Mouse (Mus musculus) cerebellum, postnatal 4 days (tissue): ENCODE results near the gene Phactr2.
A peak's percentile ranks its signal among the peaks of the same experiment; 100 is the strongest.
"Not testable (repeated sequence)": the region's sequence is repeated elsewhere in the genome, so short reads cannot be mapped to it uniquely, and the experiment has no call there.

ENCODE experiments used
- DNase-seq, 2 experiments: peaks; one replicate each; pipeline ENCODE4 v3.0.0; 2022; ENCODE audit warnings: low spot score in 2 of 2, mixed read lengths in 1 of 2

Phactr2 gene

DNA sequence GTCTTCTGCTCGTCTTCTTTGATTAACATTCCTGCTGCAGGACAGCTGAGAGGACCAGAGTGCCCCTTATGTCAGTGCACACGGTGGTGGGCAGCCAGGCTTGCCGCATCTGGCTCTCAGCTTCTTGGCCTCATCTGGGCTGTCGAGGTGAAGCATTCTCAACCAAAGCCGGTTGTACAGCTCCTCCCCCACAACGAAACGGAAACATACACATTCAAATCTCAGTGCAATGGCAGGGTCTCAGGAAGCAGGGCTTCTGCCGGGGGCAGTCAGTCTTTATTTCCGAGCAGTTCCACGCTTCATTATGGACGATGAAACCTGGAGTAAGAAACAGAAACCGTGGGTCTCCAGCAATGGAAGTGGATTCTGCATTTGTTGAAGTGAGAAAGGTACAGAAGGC lies 260.3 kb downstream of the Phactr2 start:
- no peak for DNase-seq

DNA sequence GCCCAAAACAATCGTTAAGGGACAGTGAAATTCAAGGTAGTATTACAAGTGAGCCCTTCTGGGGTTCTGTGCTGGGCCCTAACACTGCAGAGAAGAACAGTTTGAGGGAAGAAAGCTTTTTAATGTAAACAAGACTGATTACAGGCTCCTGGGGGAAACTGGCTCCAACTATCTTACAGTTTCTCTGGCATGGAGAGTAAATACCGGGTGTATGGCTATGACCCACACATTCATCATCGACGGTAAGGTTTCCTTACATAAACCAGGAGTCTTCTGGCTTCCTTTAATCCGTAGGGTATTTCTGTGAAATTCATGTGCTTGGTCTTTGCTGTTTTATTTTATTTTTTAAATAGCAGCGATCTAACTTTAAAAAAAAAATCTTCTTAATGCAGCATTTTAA lies 261.4 kb downstream of the Phactr2 start:
- no peak for DNase-seq

DNA sequence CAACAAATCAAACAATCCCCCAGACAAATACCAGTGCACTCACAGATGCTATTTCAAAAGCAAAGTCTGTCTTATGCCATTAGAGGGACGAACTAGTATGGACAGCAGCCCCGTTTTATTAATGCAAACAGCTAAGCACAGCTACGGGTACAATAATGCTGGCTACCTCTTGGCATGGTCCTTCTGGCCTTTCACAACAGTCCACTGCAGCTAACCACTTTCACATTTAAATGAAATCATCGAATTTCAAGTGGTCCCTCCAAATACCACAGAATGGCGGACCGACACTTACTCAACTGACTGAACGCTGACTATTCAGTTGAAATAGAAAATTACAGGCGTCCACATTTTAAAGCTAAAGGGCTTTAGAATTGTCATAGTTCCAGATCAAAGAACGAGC lies 261.9 kb downstream of the Phactr2 start:
- DNase-seq, result no peak

DNA sequence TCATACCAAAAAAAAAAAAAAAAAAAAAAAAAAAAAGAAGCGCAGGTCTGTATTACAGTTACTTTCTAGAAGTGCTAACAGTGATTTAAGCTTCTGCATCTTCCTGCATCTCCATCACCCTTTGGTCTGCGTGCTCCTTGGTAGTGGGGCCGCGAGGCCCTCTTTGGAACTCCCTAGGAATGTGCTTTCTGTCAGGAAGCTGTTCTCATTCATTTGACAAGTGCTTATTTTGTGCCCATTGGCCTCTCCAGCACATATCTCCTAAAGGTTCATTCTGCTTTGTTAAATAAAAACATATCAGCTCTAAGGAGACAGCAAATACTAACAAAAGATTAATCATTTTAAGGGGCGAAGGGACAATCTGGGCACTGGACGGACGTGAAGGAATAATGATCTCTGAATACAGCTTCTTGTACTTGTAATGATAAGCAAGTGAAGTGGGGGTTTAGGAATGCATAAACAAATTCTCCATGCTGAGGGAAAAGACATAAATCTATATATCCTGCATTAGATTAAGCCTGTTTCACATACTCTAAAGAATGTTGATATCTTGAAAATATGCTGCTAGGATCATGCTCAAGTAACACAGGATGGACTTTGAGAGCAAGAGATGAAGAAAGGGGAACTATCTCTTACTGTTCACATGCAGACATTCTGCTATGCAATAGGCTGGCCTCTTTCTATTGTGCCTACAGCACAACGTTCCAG lies 264.1 kb downstream of the Phactr2 start:
- no peak for DNase-seq

DNA sequence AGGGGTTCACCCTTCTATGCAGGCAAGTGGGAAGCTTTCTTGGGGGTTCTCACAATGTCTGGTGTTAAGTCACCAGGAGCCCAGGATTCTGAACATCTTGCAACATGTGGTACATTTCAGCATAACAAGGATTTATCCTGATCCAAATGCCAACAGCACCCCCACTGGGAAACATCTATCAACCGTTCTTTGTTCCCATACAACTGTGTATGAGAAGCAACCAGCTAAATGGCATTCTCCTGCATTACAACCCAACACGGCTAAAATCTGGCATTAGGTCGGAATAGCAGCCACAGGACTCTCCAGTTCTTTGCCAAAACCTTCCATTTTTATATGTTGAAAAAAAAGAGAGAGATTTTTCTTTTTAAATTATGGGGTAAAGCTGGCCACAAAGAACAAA lies 264.7 kb downstream of the Phactr2 start:
- DNase-seq, result no peak

DNA sequence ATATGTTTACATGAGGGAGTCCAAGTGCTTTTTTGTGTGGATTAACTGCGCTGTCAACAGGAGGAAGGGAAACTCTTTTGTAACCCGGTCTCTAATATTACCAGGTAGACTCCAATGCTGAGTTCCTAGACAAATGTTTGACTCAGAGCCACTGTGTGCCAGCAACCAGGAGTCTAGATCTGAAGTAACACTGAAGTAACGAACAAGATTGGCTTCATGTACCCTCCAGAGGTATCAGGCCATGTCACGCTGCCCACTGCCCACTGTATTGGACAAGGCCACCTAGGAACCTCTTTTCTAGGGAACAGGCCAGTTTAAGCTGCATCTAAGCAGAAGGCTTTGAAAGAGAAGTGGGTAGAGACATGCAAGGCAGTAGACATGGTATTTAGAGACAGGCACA lies 265.2 kb downstream of the Phactr2 start:
- no peak for DNase-seq

DNA sequence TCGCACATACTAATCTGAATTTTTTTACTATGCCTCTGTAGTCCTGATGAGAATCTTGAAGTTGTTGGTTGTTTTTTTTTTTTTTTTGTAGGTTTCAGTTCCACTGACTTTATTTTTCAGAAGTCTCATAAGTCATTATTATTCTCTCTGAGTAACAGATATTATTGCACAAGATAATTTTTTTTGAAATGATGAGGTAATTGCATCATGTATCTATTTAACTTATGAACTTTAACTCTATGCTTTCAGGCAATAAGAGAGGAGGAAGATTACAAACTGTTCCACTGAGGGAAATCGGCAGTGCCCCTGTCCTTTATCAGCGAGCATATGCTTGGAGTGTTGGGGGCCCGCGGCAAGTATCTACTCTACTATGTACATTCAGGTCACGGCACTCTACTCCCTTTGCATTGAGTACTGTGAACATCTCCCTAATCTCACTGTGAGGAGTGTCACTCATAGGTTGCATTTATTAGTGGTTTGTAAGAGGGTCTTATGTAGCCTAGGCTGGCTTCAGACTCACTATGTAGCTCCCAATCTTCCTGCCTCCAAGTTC lies 272.4 kb downstream of the Phactr2 start:
- DNase-seq, result no peak

DNA sequence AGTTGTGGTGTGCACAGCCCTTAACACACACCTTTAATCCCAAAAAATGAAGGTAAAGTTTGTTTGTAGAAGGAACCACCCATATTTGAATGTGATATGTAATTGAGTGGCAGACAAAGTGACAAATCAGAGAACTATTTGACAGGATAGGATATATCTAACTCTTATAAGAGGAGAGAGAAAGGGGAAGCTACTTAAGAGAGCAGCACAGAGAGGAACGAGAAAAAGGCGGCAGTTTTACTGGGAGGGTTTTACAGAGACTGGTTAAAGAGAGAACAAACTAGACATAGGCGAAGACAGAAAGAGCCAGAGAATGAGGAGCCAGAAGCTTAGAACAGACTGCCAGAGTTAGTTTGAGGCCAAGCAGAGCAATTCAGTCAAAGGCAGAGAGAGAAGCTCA lies 273.4 kb downstream of the Phactr2 start:
- DNase-seq, result no peak

DNA sequence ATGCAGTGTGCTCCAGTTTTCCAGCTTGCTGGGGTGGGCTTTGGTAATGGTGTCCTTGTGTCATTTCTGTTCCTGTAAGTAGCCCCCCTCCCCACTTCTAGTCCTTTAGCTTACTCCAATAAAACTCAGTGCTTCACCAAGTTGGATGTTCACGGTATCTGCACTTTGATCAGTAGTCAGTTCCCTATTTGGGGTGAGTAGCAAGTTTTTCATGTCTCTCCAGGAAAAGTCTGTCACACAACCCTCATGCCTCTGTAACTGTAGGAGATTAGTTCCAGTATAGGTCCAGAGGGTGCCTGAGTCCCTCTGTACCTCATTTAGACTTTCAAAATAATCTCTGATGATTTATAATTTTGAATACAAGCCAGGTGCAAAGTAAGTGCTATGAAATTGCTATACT lies 275.0 kb downstream of the Phactr2 start:
- DNase-seq, result no peak

DNA sequence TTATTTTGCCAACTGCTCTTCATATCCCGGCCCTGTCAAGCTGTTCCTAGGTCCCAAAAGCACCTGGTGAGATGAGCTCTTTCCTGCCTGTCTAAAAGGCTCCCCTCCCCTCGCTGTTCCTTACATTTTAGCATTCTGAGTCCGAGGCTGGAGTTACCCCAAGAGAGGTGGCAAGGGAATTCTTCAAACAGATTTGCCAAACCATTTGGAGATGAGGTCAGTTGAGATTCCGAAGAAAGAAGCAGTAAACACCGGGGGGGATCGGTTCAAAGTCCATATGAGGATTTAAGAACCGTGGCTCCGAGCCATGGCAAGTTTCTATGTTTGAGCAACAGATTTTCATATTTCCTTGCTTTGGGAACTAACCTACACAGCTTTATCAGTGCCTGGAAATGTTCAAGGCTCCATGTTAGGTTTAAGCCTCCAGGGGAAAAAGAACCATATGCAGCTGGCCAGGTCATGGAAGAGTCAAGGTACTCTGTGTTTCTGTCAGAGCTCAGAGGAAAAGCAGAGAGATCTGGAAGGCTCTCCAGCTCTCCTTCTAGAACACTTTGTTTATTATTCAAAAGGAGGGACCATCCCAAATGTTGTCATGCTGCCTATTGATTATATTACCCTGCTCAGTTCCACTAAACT lies 277.2 kb downstream of the Phactr2 start:
- no peak for DNase-seq

DNA sequence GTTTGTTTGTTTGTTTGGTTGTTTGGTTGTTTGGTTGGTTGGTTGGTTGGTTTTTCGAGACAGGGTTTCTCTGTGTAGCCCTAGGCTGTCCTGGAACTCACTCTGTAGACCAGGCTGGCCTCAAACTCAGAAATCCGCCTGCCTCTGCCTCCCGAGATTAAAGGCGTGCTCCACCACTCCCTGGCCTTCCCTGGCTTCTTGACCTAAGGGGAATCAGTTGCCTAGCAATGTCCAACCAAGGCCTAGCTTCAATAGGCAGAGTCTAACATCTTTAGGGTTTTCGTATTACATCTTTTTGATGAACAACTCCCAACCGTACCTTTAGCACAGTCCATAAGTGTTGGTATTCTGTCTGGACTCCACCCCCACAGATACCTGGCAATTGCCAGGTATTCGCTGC lies 280.7 kb downstream of the Phactr2 start:
- not testable (repeated sequence) for DNase-seq

DNA sequence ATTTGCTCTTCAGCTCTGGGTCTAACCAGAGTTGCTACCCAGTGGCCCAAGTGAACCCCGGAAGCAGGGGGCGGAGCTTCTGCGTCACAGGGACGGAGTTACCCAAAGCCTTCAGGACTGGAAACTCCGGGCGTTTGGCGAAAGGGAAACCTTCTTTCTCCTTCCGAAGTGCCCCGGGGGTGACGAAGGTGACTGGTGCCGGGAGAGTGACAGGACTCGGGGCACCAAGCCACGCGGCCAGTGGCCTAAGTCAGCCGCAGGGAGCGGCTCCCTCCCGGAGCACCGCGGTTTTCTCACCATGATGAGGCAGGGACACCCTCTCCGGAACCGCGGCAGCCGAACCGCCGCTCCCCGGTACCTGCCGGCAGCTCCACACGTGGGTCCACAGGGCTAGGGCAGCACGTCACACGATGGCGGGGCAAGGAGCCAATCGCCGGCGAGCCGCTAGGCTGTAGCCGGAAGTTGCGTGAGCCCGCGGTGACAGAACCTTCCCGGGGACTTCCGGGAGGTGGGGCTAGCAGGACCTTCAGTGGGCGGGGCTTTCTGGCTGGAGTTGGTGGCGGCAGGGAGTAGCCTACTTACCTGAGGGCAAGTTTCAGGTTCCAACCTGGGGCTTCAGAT lies 281.4 kb downstream of the Phactr2 start, which contains the start of gene Ltv1:
TSS of gene Ltv1 (minus strand) at position 438 of the 621 bp plus-strand sequence.
- peak; percentile 92 to 95 for DNase-seq

DNA sequence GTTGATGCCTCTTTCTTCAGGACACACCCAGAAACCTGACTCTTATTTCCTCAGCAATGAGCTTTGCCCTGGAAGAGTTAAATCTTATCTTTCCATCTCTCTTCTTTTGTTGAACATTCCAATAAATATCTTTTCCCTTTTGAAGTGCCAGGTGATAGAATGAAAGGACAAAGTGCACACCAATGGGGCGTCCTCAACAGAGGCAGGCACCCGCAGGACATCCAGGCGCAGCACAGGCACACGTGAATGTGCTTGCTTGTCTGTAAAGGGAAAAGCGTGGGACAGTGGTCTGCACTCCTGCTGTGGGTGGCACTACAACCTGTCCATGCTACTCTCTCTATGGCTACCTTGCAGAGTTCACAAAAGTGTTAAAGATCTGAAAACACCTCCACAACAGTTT lies 284.3 kb downstream of the Phactr2 start:
- DNase-seq, result no peak

DNA sequence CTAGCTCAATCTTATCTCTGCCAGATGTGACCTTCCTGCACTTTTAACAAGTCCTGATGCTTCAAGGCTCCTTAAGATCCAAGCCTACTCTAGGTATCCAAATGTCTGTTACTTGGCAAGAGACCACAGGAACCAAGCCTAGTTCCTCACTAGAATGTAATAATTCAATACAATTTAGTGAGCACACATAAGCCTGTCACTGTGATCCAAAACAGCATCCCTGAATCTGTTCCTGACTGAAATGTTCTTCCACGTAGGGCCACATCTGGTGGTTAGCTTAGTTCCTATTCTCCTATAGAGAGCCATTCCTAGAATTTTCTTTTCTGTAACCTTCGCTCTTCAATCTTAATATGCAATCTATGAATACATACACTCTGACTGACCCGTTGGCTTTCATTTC lies 287.5 kb downstream of the Phactr2 start:
- DNase-seq, result no peak

DNA sequence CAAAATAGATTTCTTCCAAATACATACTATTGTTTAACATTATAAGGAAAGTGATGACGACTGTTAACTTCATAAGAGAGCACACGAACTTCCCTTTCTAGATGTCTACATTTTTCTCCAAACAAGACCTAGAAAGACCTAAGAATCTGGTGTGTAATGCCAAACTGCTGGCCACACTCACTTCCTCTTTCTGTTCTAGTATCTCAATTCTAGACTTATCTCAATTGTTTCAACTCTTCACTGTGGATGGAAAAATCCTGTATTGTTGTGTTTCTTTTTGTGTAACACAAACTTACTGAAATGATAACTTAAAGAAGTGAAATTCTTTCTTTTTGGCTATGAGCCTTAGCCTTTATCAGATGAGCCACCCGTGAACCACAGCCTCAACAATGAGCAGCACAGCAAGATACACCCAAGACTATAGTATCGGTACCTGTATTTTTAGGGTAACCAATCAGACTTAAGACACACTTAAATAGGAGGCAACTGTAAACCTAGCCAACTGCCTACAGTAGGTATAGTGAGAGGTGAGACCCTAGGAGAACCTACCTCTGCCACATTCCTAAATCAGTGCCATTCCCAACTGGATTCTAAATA lies 289.9 kb downstream of the Phactr2 start:
- no peak for DNase-seq

DNA sequence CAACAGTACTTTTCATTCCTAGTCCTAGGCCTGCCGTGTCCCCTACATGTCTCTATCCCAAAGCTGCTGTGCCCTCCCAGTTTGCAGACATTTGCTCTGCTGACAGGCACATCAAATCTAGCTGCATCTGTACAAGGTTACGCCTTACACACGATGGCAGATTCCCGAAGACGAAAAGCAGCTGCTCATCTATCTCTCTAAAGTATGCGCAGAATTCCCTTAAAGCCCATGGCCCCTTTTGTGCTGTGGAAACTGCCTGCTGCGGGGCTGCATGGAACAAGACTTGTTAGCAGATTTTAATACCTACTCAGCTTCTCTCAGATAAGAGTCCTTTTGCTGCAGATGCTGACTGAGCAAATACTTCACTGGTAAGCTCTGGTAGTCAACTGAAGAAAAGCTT lies 294.0 kb downstream of the Phactr2 start:
- no peak for DNase-seq

DNA sequence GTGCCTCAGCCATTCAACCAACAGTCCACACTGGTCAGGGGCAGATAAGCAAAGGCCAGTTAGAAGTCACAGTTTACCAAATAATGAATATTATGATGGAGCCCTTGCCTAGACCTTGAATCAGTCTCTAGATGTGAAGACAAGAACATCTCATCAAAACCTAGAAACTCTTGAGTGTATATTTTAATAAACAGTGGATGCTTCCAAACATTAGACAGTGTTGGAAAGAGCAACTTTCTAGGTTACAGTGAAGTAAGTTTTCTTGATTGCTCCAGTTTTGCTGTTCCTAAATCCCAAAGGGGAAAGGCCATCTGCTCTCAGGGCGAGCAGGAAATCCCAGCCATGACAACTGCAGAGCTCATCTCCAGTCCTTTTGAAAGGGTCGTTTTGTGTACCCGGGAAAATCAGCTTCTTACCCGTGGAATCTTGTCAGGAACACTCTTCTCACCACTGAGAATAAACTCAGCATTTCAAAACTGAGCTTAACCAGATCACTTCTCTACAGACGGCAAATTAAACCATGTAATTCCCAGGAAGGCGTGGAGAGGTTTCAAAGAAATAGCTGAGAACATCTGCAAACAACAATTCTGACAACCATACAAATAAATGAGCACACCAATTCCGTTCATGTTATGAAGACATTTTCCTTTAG lies 296.1 kb downstream of the Phactr2 start, which contains the start of gene Zc2hc1b:
TSS of gene Zc2hc1b (minus strand) at position 51 of the 652 bp plus-strand sequence.
- no peak for DNase-seq

DNA sequence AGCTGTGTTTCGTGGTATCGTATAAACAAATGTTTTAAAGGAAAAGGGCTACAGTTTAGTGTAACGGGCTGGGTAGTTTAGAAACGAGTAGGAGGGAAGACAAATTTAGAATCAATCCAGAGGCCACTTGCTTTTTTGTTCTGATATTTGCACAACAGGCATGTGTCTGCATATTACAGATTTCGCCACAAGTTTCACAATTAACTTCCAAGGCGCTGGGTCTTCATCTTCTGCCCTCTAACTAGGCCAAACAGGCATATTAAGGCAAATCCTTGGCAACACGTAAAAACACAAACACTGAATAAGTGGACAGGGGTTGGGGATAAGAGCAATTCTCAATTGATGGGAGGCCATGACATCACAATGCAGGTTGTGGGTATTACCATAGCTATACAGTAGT lies 298.3 kb downstream of the Phactr2 start:
- no peak for DNase-seq

DNA sequence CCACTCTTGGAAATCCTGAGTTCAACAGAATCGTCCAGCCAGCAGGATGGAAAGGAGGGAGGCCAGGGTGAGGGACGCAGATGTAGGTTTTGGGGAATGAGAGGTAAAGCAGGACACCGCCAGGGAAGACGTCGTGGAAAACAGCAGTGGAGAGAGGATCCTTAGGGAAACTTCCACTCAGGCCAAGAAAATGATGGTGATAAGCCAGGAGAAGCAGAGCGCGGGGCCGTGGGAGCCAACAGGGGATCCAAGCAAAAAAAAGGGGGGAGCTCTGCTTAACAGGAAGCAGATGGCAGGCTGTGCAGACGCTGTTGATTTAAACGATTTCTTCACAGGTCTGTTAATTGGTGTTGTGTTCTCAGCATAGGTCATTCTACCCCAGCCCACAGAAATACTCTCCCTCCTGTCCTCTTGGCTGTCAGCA lies 301.4 kb downstream of the Phactr2 start:
- DNase-seq, result peak in 1 of 2 experiments; percentile 28

DNA sequence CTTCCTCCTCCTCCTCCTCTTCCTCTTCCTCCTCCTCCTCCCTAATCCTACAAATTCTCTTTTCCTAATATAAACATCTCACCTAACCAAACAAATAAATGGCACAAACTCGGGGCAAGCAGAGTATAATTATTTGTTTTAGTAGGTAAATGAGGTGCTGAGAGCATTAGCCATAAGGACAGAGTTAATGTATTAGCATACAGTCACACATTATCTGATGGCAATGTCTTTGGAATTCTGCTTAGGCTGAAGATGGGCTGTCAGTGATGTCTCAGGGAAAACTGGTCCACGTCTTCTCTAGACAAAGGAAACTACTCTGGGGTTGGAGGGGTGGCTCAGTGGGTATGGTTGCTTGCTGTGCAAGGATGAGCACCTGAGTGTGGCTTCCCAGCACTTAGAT lies 302.8 kb downstream of the Phactr2 start:
- DNase-seq, result no peak

DNA sequence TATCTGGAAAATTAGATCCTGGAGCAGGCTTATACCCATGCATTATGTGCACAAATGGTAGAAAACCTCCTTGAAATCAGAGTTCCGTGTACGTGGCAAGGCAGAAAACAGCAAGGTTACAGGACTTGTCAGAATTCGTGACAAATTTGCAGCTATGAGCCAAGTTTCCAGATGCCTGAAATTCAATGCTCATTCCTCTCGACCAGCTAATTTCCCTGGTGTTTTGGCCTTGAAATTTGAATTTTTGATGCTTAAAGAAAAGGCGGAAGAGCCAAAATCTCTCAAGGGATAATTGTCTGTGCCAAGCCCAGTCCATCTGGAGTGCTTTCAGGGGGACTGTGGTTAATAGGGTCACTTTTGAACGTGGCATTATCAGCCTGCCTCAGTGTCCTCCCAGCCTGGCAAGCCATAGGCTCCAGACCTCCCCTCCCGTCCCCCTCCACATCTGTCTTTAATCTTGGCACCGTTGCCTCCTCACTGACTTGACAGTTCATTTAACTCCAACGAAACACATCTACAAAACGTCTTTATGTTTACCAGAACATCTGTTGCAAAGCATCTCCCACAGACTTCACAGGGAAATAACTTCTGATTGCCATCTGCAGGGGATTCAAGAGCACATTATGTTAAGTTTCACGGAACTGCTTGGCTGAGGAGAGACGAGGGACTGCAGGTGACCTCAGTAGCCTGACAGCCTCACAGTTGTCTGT lies 303.3 kb downstream of the Phactr2 start:
- DNase-seq, result peak in 1 of 2 experiments; percentile 28
